Comparison of ENCODE assay signal across 15 mouse cellular contexts in the genomic region with DNA sequence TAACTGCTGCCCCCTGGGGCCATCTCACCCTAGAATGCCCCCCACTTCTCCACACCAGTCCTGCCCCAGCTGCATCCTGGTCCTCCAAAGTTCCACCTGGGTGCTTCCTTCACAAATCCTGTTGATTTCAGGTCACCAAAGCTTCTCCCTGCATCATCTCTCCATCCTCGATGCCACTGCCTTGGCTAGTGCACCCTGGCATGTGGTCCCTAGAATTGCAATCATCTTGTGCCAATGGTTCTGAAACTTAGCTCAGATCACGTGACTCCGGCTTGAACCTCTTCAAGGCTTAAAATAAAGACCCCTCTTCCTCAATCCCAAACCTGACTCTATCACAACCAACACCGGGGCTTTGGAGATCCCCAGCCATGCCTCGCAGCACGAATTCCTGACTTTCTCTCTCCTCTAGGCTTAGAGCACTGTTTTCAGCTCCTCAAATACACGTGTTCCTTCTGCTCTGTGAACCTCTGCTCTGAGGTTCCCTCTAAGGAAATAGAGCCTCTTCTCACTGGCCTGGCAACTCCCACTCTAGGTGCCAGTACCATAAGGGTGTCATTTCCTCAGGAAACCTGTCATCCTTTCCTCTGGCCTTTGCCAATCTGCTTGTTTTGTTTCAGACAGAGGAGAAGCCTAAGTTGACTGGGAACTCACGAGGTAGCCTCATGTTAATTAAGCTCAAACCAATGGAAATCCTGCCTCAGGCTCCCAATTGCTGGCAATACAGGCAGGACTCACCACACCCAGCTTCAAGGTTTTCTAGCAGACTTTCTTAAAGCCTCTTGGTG. TPM values are rescaled to one million over a fixed set of nuclear protein-coding genes. Genes with fewer than 3 reads are reported as not detected.
A peak's percentile ranks its signal among the peaks of the same experiment; 100 is the strongest.
DNase-seq lines count a peak whose midpoint lies in the region; ATAC-seq and TF ChIP-seq lines count a peak whose summit lies in the region.
"Had no signal": no experiment of that assay in that cellular context is flagged by ENCODE, and none has a peak within 500 bp of the region (broad histone marks: within the 10 kb centered on the region; RNA-seq: fewer than 3 reads in every experiment).

No protein-coding gene starts in this region.

- H3K27ac ChIP-seq in forebrain, embryonic 15.5 days (replicated peaks), result peak overlapping the region; percentile 97
- peak overlapping the region; percentile 64 for H3K27ac ChIP-seq in midbrain, embryonic 10.5 days (replicated peaks)
- no peak overlapping the region for H3K27ac ChIP-seq in intestine, embryonic 15.5 days
- H3K27ac ChIP-seq in kidney, embryonic 16.5 days (ENCODE audit: low read length), result no peak overlapping the region
- H3K27ac ChIP-seq: embryonic facial prominence, embryonic 13.5 days had no signal

- DNase-seq in 416B (ENCODE audit: low read depth), result peak; percentile 20
- peak; percentile 85 for DNase-seq in brain, adult 2 months (ENCODE audit: low read depth, low spot score)
- no peak for DNase-seq in midbrain, embryonic 10.5 days (ENCODE audit: low spot score)
- no peak for DNase-seq in embryo, embryonic 10 days (ENCODE audit: low spot score)
- no peak for DNase-seq in lung, adult 2 months
- DNase-seq: adrenal gland, adult 8-10 months; gastrocnemius, postnatal 25 days; right cerebral cortex, postnatal 14 days; thymus, adult 2 months had no signal

- TF ChIP-seq POLR2A in lung, adult 2 months (IDR thresholded peaks at IDR 0.05; ENCODE audit: borderline replicate concordance, extremely low read depth, low read depth, low read length), result no peak

- peaks cover 76% of the 10 kb centered on the region for H3K4me1 ChIP-seq in forebrain, embryonic 15.5 days
- H3K4me1 ChIP-seq in midbrain, embryonic 10.5 days, result peaks cover 77% of the 10 kb centered on the region
- no peaks in the 10 kb centered on the region for H3K4me1 ChIP-seq in intestine, embryonic 15.5 days (replicated peaks)
- no peaks in the 10 kb centered on the region for H3K4me1 ChIP-seq in lung, adult 2 months (ENCODE audit: control insufficient read depth, insufficient read depth, low read length)
- H3K4me1 ChIP-seq in kidney, embryonic 16.5 days (ENCODE audit: insufficient read depth, low read length), result 0 out of 2 replicates have a peak, but pooled peaks cover 3% of the 10 kb centered on the region

- H3K4me3 ChIP-seq in forebrain, embryonic 15.5 days, result peak overlapping the region; percentile 80
- H3K4me3 ChIP-seq in midbrain, embryonic 10.5 days, result peak overlapping the region; percentile 69
- no peak overlapping the region for H3K4me3 ChIP-seq in intestine, embryonic 15.5 days (replicated peaks)
- no peak overlapping the region for H3K4me3 ChIP-seq in lung, adult 2 months (replicated peaks; ENCODE audit: extremely low read depth, low read depth, low read length)
- H3K4me3 ChIP-seq in kidney, embryonic 16.5 days (ENCODE audit: low read length), result no peak overlapping the region
- H3K4me3 ChIP-seq: embryonic facial prominence, embryonic 13.5 days; megakaryocyte, embryonic 14.5 days had no signal

- no peaks in the 10 kb centered on the region for H3K36me3 ChIP-seq in forebrain, embryonic 15.5 days
- H3K36me3 ChIP-seq in midbrain, embryonic 10.5 days, result no peaks in the 10 kb centered on the region; the same call in 1 of the 2 replicates
- no peaks in the 10 kb centered on the region for H3K36me3 ChIP-seq in intestine, embryonic 15.5 days
- no peaks in the 10 kb centered on the region for H3K36me3 ChIP-seq in kidney, embryonic 16.5 days (ENCODE audit: insufficient read depth, low read length)
- H3K36me3 ChIP-seq: embryonic facial prominence, embryonic 13.5 days had no signal

- WGBS in forebrain, embryonic 15.5 days, result 24% methylated on average over 8 of the region's 8 CpGs
- 55% methylated on average over 8 of the region's 8 CpGs for WGBS in midbrain, embryonic 10.5 days
- WGBS in intestine, embryonic 15.5 days, result 46% methylated on average over 8 of the region's 8 CpGs
- 42% methylated on average over 8 of the region's 8 CpGs for WGBS in lung, adult 2 months
- WGBS in kidney, embryonic 16.5 days, result 47% methylated on average over 8 of the region's 8 CpGs

- ATAC-seq in forebrain, embryonic 15.5 days (replicated peaks), result no peak
- ATAC-seq in intestine, embryonic 15.5 days, result no peak
- ATAC-seq in kidney, embryonic 16.5 days (ENCODE audit: low FRiP score, low TSS enrichment), result no peak

- peak overlapping the region; percentile 84 for H3K9ac ChIP-seq in forebrain, embryonic 15.5 days (replicated peaks)
- H3K9ac ChIP-seq in intestine, embryonic 15.5 days, result no peak overlapping the region
- no peak overlapping the region for H3K9ac ChIP-seq in kidney, embryonic 16.5 days (replicated peaks; ENCODE audit: low read length)
- H3K9ac ChIP-seq: embryonic facial prominence, embryonic 13.5 days had no signal

- H3K9me3 ChIP-seq in forebrain, embryonic 15.5 days, result no peaks in the 10 kb centered on the region
- H3K9me3 ChIP-seq in midbrain, embryonic 10.5 days (replicated peaks), result no peaks in the 10 kb centered on the region
- no peaks in the 10 kb centered on the region for H3K9me3 ChIP-seq in intestine, embryonic 15.5 days
- no peaks in the 10 kb centered on the region for H3K9me3 ChIP-seq in kidney, embryonic 16.5 days (ENCODE audit: low read length)
- H3K9me3 ChIP-seq: embryonic facial prominence, embryonic 13.5 days had no signal

- H3K4me2 ChIP-seq in forebrain, embryonic 15.5 days (replicated peaks), result peak overlapping the region; percentile 93
- no peak overlapping the region for H3K4me2 ChIP-seq in intestine, embryonic 15.5 days (replicated peaks)
- H3K4me2 ChIP-seq in kidney, embryonic 16.5 days (replicated peaks; ENCODE audit: low read depth, low read length), result no peak overlapping the region
- H3K4me2 ChIP-seq: embryonic facial prominence, embryonic 13.5 days; liver, embryonic 11.5 days had no signal

- H3K27me3 ChIP-seq in forebrain, embryonic 15.5 days, result no peaks in the 10 kb centered on the region
- peaks cover 44% of the 10 kb centered on the region for H3K27me3 ChIP-seq in midbrain, embryonic 10.5 days (ENCODE audit: low read depth, poor library complexity, severe bottlenecking)
- H3K27me3 ChIP-seq in intestine, embryonic 15.5 days (replicated peaks), result peaks cover 51% of the 10 kb centered on the region
- H3K27me3 ChIP-seq in kidney, embryonic 16.5 days (ENCODE audit: insufficient read depth, low read length), result peaks cover 46% of the 10 kb centered on the region

- TF ChIP-seq CTCF in lung, adult 2 months (IDR thresholded peaks at IDR 0.05; ENCODE audit: insufficient read depth, low read length), result no peak

RNA-seq across cellular contexts. Expression of a gene that starts 6.0 kb away (rescaled TPM):
- 51.7 and 52.1 TPM in 2 replicates for polyA plus RNA-seq in forebrain, embryonic 15.5 days (2015; fragmentation: Nextera tagmentation; extraction: Ambion mirVana)
- polyA plus RNA-seq in midbrain, embryonic 10.5 days (2016; fragmentation: Nextera tagmentation; extraction: Ambion mirVana), result 17.7 and 33.2 TPM in 2 replicates
- 1.1 and 1.7 TPM in 2 replicates for polyA plus RNA-seq in intestine, embryonic 15.5 days (2015; fragmentation: Nextera tagmentation; extraction: Ambion mirVana)
- polyA plus RNA-seq in lung, adult 2 months (2012; rRNA removed), result 0.01 and 0.08 TPM in 2 replicates
- polyA plus RNA-seq in kidney, embryonic 16.5 days (2015; fragmentation: Nextera tagmentation; extraction: Ambion mirVana), result 1.0 and 1.6 TPM in 2 replicates

RNA-seq across cellular contexts. Expression of a gene that starts 55.9 kb away (rescaled TPM):
- polyA plus RNA-seq in forebrain, embryonic 15.5 days (2015; fragmentation: Nextera tagmentation; extraction: Ambion mirVana), result 27.7 and 29.5 TPM in 2 replicates
- polyA plus RNA-seq in midbrain, embryonic 10.5 days (2016; fragmentation: Nextera tagmentation; extraction: Ambion mirVana), result 19.5 and 21.6 TPM in 2 replicates
- polyA plus RNA-seq in intestine, embryonic 15.5 days (2015; fragmentation: Nextera tagmentation; extraction: Ambion mirVana), result 9.4 and 10.8 TPM in 2 replicates
- 2.5 and 4.1 TPM in 2 replicates for polyA plus RNA-seq in lung, adult 2 months (2012; rRNA removed)
- 14.7 and 20.0 TPM in 2 replicates for polyA plus RNA-seq in kidney, embryonic 16.5 days (2015; fragmentation: Nextera tagmentation; extraction: Ambion mirVana)

Comparison
In these comparisons a context has a peak if more than half of its experiments do, and no peak if none do; other contexts are left out.
1. DNase-seq: peak in 416B (single experiment) and brain, adult 2 months (single experiment); none in midbrain, embryonic 10.5 days (single experiment), embryo, embryonic 10 days (single experiment) and lung, adult 2 months (single experiment).
2. H3K27ac ChIP-seq: peak in forebrain, embryonic 15.5 days (single experiment) and midbrain, embryonic 10.5 days (single experiment); none in intestine, embryonic 15.5 days (single experiment) and kidney, embryonic 16.5 days (single experiment).
3. H3K4me3 ChIP-seq: peak in forebrain, embryonic 15.5 days (single experiment) and midbrain, embryonic 10.5 days (single experiment); none in intestine, embryonic 15.5 days (single experiment), lung, adult 2 months (single experiment) and kidney, embryonic 16.5 days (single experiment).